Mouse (Mus musculus): Measurements from ENCODE around the gene Slc35f6.
"Not testable (repeated sequence)": the region's sequence is repeated elsewhere in the genome, so short reads cannot be mapped to it uniquely, and the experiment has no call there.

Slc35f6 gene

GRCm38 (mm10) chr5:30655526-30656195 lies 7.9 kb downstream of the Slc35f6 start:
- no peak for DNase-seq (ENCODE audit: low spot score in 2 of 2)

DNA sequence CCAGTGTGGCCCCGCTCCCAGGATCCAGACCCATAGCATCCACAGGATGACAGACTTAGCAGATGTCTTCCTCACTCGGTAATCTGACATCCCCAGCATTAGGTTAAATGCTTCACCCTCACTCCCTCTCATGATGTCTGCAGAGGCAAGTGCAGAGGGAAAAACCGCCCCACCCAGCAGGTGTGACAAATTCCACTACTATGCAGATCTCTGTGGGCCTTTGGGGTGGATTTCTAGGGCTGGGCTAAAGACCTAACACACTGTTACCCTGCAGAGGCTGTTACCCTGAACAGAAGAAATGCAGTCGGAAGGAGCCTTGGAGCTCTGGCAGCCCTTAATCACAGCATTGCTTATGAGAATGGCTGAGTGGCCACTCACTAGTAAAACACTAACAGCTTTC lies 11.3 kb downstream of the Slc35f6 start:
- DNase-seq (ENCODE audit: low spot score in 2 of 2) = no peak

GRCm38 (mm10) chr5:30660278-30660677 lies 12.5 kb downstream of the Slc35f6 start:
- no peak for DNase-seq (ENCODE audit: low spot score in 2 of 2)

- DNase-seq (ENCODE audit: low spot score in 2 of 2) = no peak
Measured at GRCm38 (mm10) chr5:30660813-30661212, 13.1 kb downstream of the Slc35f6 start.

- DNase-seq (ENCODE audit: low spot score in 2 of 2) = no peak
Measured at GRCm38 (mm10) chr5:30665360-30665759, 17.6 kb downstream of the Slc35f6 start.

GRCm38 (mm10) chr5:30665968-30666367 lies 18.2 kb downstream of the Slc35f6 start:
- no peak for DNase-seq (ENCODE audit: low spot score in 2 of 2)

DNA sequence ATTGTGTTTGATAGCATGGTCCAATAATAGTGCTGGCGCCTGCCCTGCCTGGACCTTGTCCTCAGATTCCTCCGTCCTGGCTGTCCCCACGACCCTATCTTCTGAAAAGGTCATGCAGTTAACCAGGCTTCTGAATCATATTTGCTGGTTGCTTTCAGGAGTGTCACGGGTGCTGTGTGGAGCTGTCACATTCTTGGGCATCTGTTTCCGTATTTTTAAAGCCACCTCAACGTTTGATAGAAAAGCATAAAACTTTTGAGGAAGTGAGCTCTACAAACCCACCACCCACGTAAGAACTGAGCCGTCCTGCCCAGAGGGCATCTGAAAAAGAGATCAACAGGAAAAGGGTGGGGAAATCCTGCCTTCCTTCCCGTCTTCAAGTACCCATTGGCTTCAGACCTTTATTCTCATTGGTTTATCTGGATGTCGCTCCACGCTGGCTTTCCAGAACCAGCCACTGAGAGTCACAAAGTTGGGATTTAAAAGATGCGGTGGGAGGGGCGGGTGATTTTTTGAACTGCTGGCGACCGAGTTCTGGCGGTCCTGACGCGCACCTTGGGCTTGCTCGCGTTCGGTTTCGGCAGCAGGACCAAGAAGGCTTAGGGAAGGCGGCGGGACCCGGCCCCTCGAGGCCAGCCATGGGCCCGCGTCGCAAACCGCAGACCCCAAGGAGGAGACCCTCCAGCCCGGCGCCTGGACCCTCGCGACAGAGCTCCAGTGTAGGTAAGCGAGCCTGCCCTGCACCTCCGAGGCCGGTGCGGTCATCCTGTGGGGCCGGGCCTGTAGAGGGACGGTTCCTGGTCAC lies 18.9 kb downstream of the Slc35f6 start, which contains the start of gene Cenpa:
Gene Cenpa, plus strand, starts transcription at position 387 of the 805 bp plus-strand sequence.
- DNase-seq (ENCODE audit: low spot score in 2 of 2) = peak; percentile 88 to 91

DNA sequence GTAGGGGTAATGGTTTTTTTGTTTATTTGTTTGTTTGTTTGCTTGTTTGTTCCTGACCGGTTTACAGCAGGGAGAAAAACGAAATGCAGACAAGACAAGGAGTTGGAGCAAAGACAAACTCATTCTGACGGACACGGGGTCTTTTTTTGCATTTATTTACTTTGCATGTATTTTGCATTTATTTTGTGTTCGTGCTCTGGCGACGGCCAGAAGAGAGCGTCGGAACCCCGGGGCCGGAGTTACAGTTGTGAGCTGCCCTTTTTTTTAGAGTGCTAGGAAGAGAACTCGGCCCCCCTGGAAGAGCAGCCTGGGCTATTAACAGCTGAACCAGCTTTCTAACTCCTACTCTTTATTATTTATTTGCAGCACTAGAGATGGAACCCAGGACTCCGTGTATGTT lies 19.5 kb downstream of the Slc35f6 start:
- no peak for DNase-seq (ENCODE audit: low spot score in 2 of 2)

DNA sequence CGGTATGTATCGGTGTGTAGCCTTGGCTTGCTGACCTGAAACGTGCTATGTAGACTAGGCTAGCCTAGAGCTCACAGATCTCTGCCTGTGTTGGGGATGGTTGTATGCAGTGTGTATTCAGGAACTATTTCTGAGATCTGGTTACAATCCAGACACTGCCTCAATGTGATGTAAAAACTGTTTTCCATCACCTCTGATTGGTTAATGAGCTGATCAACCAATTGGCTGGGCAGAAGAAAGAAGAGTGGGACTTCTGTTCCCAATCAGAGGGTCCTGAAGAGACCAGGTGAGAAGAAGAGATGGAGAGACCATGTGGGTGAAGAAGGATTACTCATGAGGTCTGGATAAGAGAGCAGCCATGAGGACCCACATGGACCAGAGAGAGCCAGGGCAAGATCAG lies 20.0 kb downstream of the Slc35f6 start:
- no peak for DNase-seq (ENCODE audit: low spot score in 2 of 2)

GRCm38 (mm10) chr5:30668637-30669495 lies 21.1 kb downstream of the Slc35f6 start:
- DNase-seq (ENCODE audit: low spot score in 2 of 2) = no peak

DNA sequence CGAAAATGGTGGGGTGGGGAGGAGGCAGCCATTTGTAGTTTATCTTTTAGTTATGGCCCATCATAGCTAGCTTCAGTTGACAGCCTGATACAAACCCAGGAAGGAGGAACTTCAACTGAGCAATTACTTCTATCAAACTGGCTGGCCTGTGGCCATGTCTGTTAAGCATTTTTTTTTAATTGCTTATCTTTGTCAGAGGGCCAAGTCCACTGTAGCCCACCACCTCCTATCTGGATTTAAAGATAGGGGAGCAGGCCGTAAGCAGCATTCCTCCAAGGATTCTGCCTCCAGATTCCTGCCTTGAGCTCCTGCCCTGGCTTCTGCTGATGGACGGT lies 21.7 kb downstream of the Slc35f6 start:
- no peak for DNase-seq (ENCODE audit: low spot score in 2 of 2)

- DNase-seq (ENCODE audit: low spot score in 2 of 2) = no peak
Measured at GRCm38 (mm10) chr5:30670091-30670490, 22.4 kb downstream of the Slc35f6 start.

DNA sequence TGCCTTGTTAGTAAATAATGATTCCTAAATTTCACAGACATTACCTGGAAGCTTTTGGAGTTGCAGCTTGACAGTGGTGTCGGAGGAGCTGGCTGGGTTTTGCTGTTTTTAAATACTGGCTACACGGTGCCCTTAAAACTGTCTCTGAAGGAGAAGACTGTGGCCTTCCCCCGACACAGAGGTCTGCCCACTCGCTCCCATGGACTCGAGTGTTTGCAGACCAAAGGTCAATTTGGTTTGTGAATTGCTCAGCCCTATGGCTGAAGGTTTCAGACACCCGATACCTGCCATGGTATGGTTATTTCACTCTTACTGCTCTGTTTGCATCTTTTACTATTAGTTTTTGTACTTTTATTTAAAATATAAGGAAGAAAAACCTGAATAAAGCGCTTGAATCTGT lies 26.3 kb downstream of the Slc35f6 start:
- DNase-seq (ENCODE audit: low spot score in 2 of 2) = no peak

- DNase-seq (ENCODE audit: low spot score in 2 of 2) = no peak
Measured at GRCm38 (mm10) chr5:30676800-30677199, 29.1 kb downstream of the Slc35f6 start.

GRCm38 (mm10) chr5:30678069-30678468 lies 30.3 kb downstream of the Slc35f6 start:
- DNase-seq (ENCODE audit: low spot score in 2 of 2) = not testable (repeated sequence)

DNA sequence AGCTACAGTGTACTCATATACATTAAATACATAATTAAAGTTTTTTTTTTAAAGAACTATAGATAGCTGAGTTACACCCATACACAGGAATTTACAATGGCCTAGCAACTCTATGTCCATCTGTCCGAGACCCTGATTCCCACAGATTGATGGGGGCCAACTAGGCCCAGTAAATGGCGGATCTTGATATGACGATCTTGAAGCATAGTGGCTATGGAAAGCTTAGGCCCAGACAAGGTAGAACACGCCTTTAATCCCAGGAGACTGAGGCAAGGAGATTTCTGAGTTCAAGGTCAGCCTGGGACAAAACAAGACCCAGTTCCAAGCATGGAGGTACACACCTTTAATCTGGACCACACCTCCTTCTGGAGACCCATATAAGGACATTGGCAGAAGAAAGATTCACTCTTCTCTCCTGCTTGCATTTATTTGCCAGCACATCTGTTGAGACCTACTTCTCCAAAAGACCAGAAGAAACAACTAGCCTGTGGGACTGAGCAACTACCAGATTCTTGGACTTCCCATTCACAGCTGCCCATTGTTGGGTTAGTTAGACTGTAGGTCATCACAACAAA lies 31.1 kb downstream of the Slc35f6 start:
- no peak for DNase-seq (ENCODE audit: low spot score in 2 of 2)

DNA sequence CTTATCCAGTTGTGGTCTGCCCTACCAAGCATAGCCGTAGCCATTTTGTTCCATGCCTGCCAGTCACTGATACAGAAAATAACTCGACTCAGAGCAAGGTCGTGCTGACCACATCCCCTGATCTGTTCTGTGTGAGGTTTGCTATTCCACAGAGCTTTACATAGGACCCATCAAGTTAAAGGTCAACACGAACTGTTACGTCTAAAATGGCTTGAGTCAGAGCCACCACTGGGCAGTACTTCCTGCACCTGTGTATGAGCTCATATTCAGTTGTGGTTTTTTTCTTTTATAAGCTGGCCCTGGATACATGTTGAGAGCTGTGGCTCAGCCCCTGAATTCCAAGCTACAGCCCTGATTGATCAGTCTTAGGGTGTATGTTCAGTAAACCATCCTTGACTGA lies 31.9 kb downstream of the Slc35f6 start:
- DNase-seq (ENCODE audit: low spot score in 2 of 2) = no peak

DNA sequence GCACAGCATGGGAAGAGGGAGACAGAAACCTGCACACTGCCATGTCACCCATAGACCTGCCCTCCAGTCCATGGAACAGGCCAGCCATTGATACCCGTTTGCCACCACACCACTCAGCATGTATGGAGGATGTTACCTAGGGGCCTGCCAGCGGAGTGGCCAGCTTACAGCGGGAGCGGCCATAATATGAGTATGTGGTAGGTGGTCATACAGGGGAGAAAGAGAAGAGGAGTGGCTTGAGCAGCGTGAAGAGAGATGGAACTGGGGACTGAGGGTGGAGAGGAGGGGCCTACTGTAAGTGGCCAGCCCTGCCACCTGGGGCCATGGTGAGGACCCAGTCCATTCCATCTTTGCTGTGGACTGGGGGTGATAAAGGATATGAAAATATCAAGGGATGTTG lies 34.2 kb downstream of the Slc35f6 start:
- DNase-seq (ENCODE audit: low spot score in 2 of 2) = no peak

- DNase-seq (ENCODE audit: low spot score in 2 of 2) = no peak
Measured at GRCm38 (mm10) chr5:30682967-30683600, 35.4 kb downstream of the Slc35f6 start.

- DNase-seq (ENCODE audit: low spot score in 2 of 2) = no peak
Measured at GRCm38 (mm10) chr5:30683993-30684392, 36.3 kb downstream of the Slc35f6 start.

DNA sequence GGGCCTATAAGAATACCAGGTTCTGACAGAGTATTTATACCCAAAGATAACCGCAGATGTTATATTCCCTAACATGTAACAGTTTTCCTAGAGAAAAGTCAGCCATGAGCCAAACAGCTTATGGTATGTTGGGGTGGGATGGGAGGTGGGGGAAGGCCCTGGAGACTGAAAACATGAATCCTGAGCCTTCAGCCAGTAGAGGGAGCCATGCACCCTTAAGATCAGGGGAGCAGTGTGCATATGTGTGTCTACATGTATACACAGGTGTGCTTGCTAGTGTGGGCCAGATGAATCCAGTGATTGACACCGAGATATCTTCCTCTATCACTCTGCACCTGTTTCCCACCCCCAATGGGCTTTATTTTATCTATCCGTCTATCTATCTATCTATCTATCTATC lies 39.0 kb downstream of the Slc35f6 start:
- DNase-seq (ENCODE audit: low spot score in 2 of 2) = no peak

Data from frontal cortex, postnatal 10 days (tissue).